Mouse (Mus musculus) liver, adult 2 months (tissue): ENCODE results near the gene Chn2. TPM values are rescaled to one million over a fixed set of nuclear protein-coding genes. Genes with fewer than 3 reads are reported as not detected.

Experiments used
- DNase-seq: peaks from one replicate; pipeline ENCODE4 v3.0.0-alpha.2; 2011; ENCODE audit warnings: low read depth, low spot score; ENCODE audit errors: extremely low read depth
- H3K27ac ChIP-seq: fragments of 200-500 bp; replicated peaks from 2 replicates; pipeline ENCODE4 v1.5.1; 2012; ENCODE audit warnings: low read depth, mild to moderate bottlenecking, control low read depth, inconsistent platforms, low read length; ENCODE audit not compliant: insufficient read depth
- H3K27me3 ChIP-seq: fragments of 200-500 bp; 2 replicates; pipeline ENCODE4 v1.6.1; 2012; ENCODE audit warnings: mild to moderate bottlenecking, moderate library complexity, low read length, inconsistent platforms; ENCODE audit not compliant: control insufficient read depth, insufficient read depth
- H3K36me3 ChIP-seq: fragments of 200-500 bp; 2 replicates; pipeline ENCODE4 v1.6.1; 2012; ENCODE audit warnings: low read length, inconsistent platforms; ENCODE audit not compliant: control insufficient read depth, insufficient read depth
- H3K4me1 ChIP-seq: fragments of 200-500 bp; 2 replicates; pipeline ENCODE4 v1.6.1; 2011; ENCODE audit warnings: low read length; ENCODE audit not compliant: control insufficient read depth, insufficient read depth
- H3K4me3 ChIP-seq: fragments of 200-500 bp; 2 replicates; pipeline ENCODE4 v1.5.1; 2011; ENCODE audit warnings: low read depth, mild to moderate bottlenecking, control low read depth, low read length, moderate library complexity; ENCODE audit not compliant: insufficient read depth
- H3K79me2 ChIP-seq: fragments of 200-500 bp; 2 replicates; pipeline ENCODE4 v1.6.1; 2012; ENCODE audit warnings: inconsistent platforms, mild to moderate bottlenecking, low read length, moderate library complexity; ENCODE audit not compliant: control insufficient read depth, insufficient read depth
- H3K9ac ChIP-seq: fragments of 200-500 bp; 2 replicates; pipeline ENCODE4 v1.6.1; 2012; ENCODE audit warnings: low read depth, mild to moderate bottlenecking, control low read depth, inconsistent platforms, low read length
- CTCF ChIP-seq: fragments of 200-500 bp; IDR thresholded peaks from 2 replicates; pipeline ENCODE4 v1.5.1; 2011; ENCODE audit warnings: low read depth, low read length, control low read depth
- POLR2A ChIP-seq: fragments of 200-500 bp; IDR thresholded peaks from 2 replicates; pipeline ENCODE4 v1.6.1; 2011; ENCODE audit warnings: low read length, control low read depth; ENCODE audit not compliant: insufficient read depth; ENCODE audit errors: extremely low read depth
- WGBS: fragments of 180-500 bp; shearing (Covaris S2); methylation state at CpG from one replicate; pipeline ENCODE4 v1.1.7; 2018; 5-methylcytosine and 5-hydroxymethylcytosine counted together
- polyA plus RNA-seq: library from polyadenylated mRNA; depleted of rRNA; stranded (reverse); fragments of >200 nt; gene quantifications from 2 replicates; pipeline ENCODE4 v1.2.3, GENCODE M21; 2012; rRNA removed
- total RNA-seq: library from RNA; depleted of rRNA; stranded (reverse); fragments of >200 nt; gene quantifications from 2 replicates; pipeline ENCODE4 v1.2.3, GENCODE M21; 2014; rRNA removed

Gene Chn2
- total and polyA plus RNA-seq, 2 experiments, result 37.3 to 46.2 TPM

DNA sequence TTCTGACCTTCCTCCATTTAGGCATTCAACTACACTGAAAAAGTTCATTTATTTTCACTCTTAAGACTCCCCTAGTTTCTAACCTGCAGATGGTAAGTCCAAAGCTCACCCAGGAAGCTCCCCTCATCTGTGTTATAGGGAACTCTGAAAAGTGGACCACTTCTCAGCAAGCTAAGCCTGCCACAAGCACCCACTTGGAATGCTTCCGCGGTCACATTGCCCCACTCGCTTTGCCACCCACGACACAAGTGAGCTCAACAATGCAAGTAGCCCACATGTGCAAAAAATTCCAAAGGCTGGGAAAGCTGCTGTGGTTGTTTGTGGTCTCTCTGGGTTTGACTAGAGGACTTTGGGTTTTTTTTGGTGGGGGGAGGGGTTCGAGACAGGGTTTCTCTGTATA is 301.8 kb downstream of the Chn2 start:
- Histone ChIP-seq H3K27me3 (no peaks in the 10 kb centered on the region), H3K79me2 (no peaks in the 10 kb centered on the region), H3K4me1 (no peaks in the 10 kb centered on the region), H3K4me3 (no peak overlapping the region), H3K9ac (no peak overlapping the region), H3K36me3 (no peaks in the 10 kb centered on the region), H3K27ac (no peak overlapping the region)
- no peak for DNase-seq
- no peak for TF ChIP-seq CTCF
- no peak for TF ChIP-seq POLR2A
- WGBS, result 95% methylated on average over 5 of the region's 5 CpGs

DNA sequence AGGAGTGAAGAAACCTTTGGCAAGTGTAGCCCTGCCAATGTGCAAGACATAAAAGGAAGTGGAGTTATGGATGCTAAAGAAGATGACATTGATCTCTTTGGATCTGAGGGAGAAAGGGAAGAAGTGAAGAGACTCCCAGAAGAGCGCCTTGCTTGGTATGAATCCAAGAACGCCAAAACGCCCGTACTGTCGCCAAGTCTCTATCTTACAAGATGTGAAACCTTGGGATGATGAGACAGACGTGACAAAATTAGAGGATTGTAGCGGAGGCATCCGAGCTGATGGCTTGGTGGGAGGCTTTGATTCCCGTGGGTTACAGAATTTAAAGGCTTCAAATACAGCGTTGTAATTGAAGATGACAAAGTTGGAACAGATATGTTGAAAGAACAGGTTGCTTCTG is 302.9 kb downstream of the Chn2 start:
- no peak for TF ChIP-seq CTCF
- no peak for TF ChIP-seq POLR2A
- Histone ChIP-seq H3K79me2 (no peaks in the 10 kb centered on the region), H3K4me3 (no peak overlapping the region), H3K9ac (no peak overlapping the region), H3K27me3 (no peaks in the 10 kb centered on the region), H3K36me3 (no peaks in the 10 kb centered on the region), H3K27ac (no peak overlapping the region), H3K4me1 (no peaks in the 10 kb centered on the region)
- DNase-seq, result no peak
- WGBS, result 89% methylated on average over 10 of the region's 10 CpGs

Other genes starting within 250 kb of the Chn2 start
- gene Tril, start 218.7 kb upstream of the Chn2 start, total RNA-seq, result 0.18 and 0.27 TPM in 2 replicates
- 0.17 and 0.29 TPM in 2 replicates for gene Tril, start 218.7 kb upstream of the Chn2 start, polyA plus RNA-seq
- not detected in 2 replicates for gene Cpvl, start 60.9 kb upstream of the Chn2 start, total RNA-seq
- gene Cpvl, start 60.9 kb upstream of the Chn2 start, polyA plus RNA-seq, result not detected in 2 replicates